Mouse (Mus musculus) liver, embryonic 14.5 days (tissue): ENCODE data around the gene Rpl36a. TPM values are rescaled to one million over a fixed set of nuclear protein-coding genes. Genes with fewer than 3 reads are reported as not detected.
A peak's percentile ranks its signal among the peaks of the same experiment; 100 is the strongest.

Experiments used
- ATAC-seq: fragments of 200-750 bp; cut with Nextera tagmentation; 2 replicates; pipeline ENCODE4 v1.8.0; 2017; ENCODE audit warnings: moderate number of reproducible peaks, mild to moderate bottlenecking, moderate library complexity; ENCODE audit not compliant: insufficient read depth
- DNase-seq, 3 experiments: peaks; one replicate each; pipeline ENCODE4 v3.0.0-alpha.2; 2012 to 2013; ENCODE audit warnings: low read depth in 3 of 3, low spot score in 3 of 3
- H3K27ac ChIP-seq: fragments of 300-500 bp; sonication (generic); 2 replicates; pipeline ENCODE4 v1.5.1; 2014; ENCODE audit warnings: moderate library complexity, mild to moderate bottlenecking, control low read depth, inconsistent platforms
- H3K27me3 ChIP-seq: fragments of 300-500 bp; sonication (generic); 2 replicates; pipeline ENCODE4 v1.6.1; 2014; ENCODE audit warnings: mild to moderate bottlenecking, low read length, moderate library complexity; ENCODE audit not compliant: control insufficient read depth, insufficient read depth
- H3K36me3 ChIP-seq: fragments of 300-500 bp; sonication (generic); replicated peaks from 2 replicates; pipeline ENCODE4 v1.6.1; 2014; ENCODE audit warnings: low read depth; ENCODE audit not compliant: control insufficient read depth, insufficient read depth
- H3K4me1 ChIP-seq, 2 experiments: fragments of 200-500 bp in 1 of 2; fragments of 300-500 bp in 1 of 2; sonication (generic) in 1 of 2; replicated peaks; 2 replicates each; pipeline ENCODE4 v1.6.1; 2012 to 2014; ENCODE audit warnings: antibody characterized with exemption in 1 of 2, inconsistent platforms in 1 of 2, low read length in 1 of 2; ENCODE audit not compliant: control insufficient read depth in 2 of 2, insufficient read depth in 2 of 2
- H3K4me2 ChIP-seq: fragments of 300-500 bp; sonication (generic); 2 replicates; pipeline ENCODE4 v1.6.1; 2014; ENCODE audit warnings: low read depth, mild to moderate bottlenecking, control low read depth, moderate library complexity
- H3K4me3 ChIP-seq, 2 experiments: fragments of 200-500 bp in 1 of 2; fragments of 300-500 bp in 1 of 2; sonication (generic) in 1 of 2; 2 replicates each; pipeline ENCODE4 v1.5.1; 2012 to 2014; ENCODE audit warnings: low read depth in 2 of 2, low read length in 2 of 2, mild to moderate bottlenecking in 2 of 2, control low read depth in 1 of 2, inconsistent platforms in 1 of 2, moderate library complexity in 1 of 2; ENCODE audit not compliant: insufficient read depth in 1 of 2
- H3K9ac ChIP-seq: fragments of 300-500 bp; sonication (generic); replicated peaks from 2 replicates; pipeline ENCODE4 v1.6.1; 2014; ENCODE audit warnings: mild to moderate bottlenecking, control low read depth, moderate library complexity
- H3K9me3 ChIP-seq: fragments of 300-500 bp; sonication (generic); 2 replicates; pipeline ENCODE4 v1.6.1; 2016; ENCODE audit warnings: low read length, mixed read lengths; ENCODE audit not compliant: control insufficient read depth
- CTCF ChIP-seq: IDR thresholded peaks from 2 replicates; pipeline ENCODE4 v1.5.1; 2016; ENCODE audit warnings: antibody characterized with exemption, low read depth, control low read depth
- EP300 ChIP-seq: IDR thresholded peaks from 2 replicates; pipeline ENCODE4 v1.6.1; 2016; ENCODE audit warnings: antibody characterized with exemption, low read depth
- WGBS: fragments of 180-500 bp; shearing (Covaris S2); extraction: QIAGEN DNeasy Blood & Tissue Kit; methylation state at CpG from one replicate; pipeline ENCODE4 v1.1.7; 2014; ENCODE audit not compliant: insufficient replicate concordance; 5-methylcytosine and 5-hydroxymethylcytosine counted together
- polyA plus RNA-seq, 2 experiments: library from polyadenylated mRNA; depleted of rRNA in 1 of 2; stranded (reverse) in 1 of 2; unstranded in 1 of 2; fragments of >200 nt; fragmentation: Nextera tagmentation in 1 of 2; extraction: Ambion mirVana in 1 of 2; gene quantifications; 2 replicates each; pipeline versions ENCODE4 v1.2.1 to v1.2.3; 2012 to 2014

The Rpl36a gene
- polyA plus RNA-seq, 2 experiments, result 436 to 1,190 TPM

DNA sequence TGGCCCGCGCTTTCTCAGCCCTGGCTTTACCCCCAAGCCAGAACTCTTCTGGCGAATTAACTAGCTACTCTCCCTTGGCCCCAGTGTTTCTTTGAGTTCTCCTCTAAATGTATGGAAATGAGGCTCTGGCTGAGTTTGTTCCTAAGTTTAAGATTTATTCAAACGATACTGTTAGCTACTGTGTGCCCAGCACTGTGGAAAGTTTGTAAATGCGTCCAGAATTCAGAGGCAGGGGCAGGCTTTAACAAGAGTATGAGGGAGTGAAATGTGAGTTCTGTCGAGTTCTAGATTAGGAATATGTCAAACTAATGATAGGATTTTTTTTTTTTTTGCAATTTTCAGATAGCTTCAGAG, 43.5 kb upstream of the Rpl36a start:
- H3K36me3 ChIP-seq, result no peaks in the 10 kb centered on the region
- 14% methylated on average over 6 of the region's 6 CpGs for WGBS
- H3K9me3 ChIP-seq, result no peaks in the 10 kb centered on the region
- peak overlapping the region; percentile 65 for H3K27ac ChIP-seq
- H3K4me1 ChIP-seq, result peaks cover 0 to 3% of the 10 kb centered on the region in 2 experiments; a peak in 3 of 4 replicates
- peak; percentile 25; the same call in 1 of the 2 replicates for ATAC-seq
- peak overlapping the region; percentile 74 for H3K4me2 ChIP-seq
- DNase-seq, result no peak
- peak overlapping the region; percentile 69 to 95 for H3K4me3 ChIP-seq
- H3K27me3 ChIP-seq, result no peaks in the 10 kb centered on the region
- TF ChIP-seq CTCF (no peak), EP300 (no peak)
- H3K9ac ChIP-seq, result peak overlapping the region; percentile 73

DNA sequence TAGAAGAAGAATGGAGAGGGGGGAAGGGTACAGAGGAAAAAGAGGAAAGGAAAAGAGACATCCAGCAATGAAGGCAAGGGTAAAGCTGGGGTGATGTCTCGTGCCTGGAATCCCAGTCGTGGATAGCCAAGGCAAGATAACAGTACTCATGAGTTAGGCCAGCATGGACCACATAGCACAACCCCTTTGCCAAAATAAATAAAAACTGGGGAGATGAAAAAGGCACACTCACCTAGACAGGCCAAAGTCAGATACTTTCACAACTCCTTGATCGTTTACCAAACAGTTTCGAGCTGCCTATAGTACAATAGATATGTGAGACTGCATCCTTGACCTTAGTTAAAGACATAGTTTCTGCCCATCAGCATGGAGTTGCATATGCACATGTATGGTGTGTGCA, 38.1 kb upstream of the Rpl36a start:
- no peak for ATAC-seq
- Histone ChIP-seq H3K27ac (no peak overlapping the region), H3K36me3 (no peaks in the 10 kb centered on the region), H3K9ac (no peak overlapping the region), H3K4me3 (no peak overlapping the region), H3K9me3 (no peaks in the 10 kb centered on the region), H3K4me2 (no peak overlapping the region), H3K4me1 (peaks cover 0 to 2% of the 10 kb centered on the region in 2 experiments; a peak in 3 of 4 replicates), H3K27me3 (no peaks in the 10 kb centered on the region)
- 69% methylated on average over 4 of the region's 4 CpGs for WGBS
- no peak for DNase-seq
- TF ChIP-seq EP300 (no peak), CTCF (no peak)

DNA sequence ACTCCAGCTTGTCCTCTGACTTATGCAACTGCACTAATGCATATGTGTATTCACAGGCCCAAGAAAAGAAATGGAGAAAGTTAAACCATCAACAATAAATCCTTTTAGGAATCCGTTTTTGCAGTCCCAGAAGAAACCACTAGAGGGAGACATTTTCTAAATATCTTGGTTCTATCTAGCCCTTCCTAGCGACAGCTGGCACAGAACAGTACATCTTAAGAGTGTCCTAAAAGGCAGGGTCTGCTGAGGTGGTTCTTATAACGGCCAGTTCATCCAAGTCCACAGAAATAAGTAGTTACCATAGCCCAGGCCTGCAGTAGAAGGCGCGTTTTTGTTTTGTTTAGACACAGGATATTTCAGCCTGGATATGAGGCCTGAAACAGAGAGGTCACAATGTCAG, 34.6 kb upstream of the Rpl36a start:
- TF ChIP-seq CTCF (peak; percentile 57), EP300 (no peak)
- Histone ChIP-seq H3K9me3 (no peaks in the 10 kb centered on the region), H3K36me3 (no peaks in the 10 kb centered on the region), H3K27ac (no peak overlapping the region), H3K27me3 (no peaks in the 10 kb centered on the region), H3K9ac (no peak overlapping the region), H3K4me2 (no peak overlapping the region), H3K4me1 (no peaks in the 10 kb centered on the region), H3K4me3 (no peak overlapping the region)
- ATAC-seq (0 out of 2 replicates have a peak, but pooled peaks have one; percentile 26), DNase-seq (peak in 1 of 3 experiments; percentile 31)
- 16% methylated on average over 5 of the region's 5 CpGs for WGBS

DNA sequence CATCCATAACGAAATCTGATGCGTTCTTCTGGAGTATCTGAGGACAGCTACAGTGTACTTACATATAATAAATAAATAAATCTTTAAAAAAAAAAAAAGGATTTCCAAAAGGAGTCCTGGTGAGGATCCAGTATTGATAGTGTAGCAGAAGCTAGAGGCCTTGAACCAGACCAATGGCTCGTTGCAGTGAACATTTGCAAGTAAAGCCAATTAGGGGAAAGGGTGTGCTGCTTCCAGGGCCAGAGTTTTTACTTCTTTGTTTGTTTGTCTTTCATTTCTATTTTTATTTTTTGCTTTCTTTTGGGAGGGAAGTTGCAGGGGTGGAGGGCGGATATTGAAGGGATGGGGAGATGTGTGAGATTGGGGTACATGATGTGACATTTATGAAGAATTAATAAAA, 32.1 kb upstream of the Rpl36a start:
- Histone ChIP-seq H3K27me3 (no peaks in the 10 kb centered on the region), H3K4me3 (no peak overlapping the region), H3K4me1 (no peaks in the 10 kb centered on the region), H3K27ac (no peak overlapping the region), H3K4me2 (no peak overlapping the region), H3K9me3 (no peaks in the 10 kb centered on the region), H3K9ac (no peak overlapping the region), H3K36me3 (no peaks in the 10 kb centered on the region)
- DNase-seq (no peak), ATAC-seq (no peak)
- no peak for TF ChIP-seq CTCF
- TF ChIP-seq EP300, result no peak
- WGBS, result 88% methylated on average over 4 of the region's 4 CpGs

DNA sequence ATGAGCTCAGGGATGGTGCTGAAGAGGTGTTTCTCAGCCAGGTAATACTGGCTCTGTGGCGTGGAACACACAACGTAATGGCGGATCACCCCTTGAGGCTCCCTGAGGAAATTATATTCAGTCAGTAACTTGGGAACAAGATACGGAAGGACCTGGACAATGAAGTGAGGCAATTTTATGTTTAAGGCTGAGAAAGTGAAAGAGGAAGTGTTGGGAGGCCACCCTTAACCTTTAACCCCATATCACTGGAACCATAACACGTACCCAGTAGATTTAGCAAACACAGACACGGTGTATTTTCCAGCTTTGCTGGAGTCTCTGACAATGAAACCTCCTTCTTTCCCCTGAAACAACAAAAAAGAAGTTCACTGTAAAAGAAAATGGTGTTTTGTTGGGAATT, 31.0 kb upstream of the Rpl36a start:
- no peak overlapping the region for H3K4me2 ChIP-seq
- TF ChIP-seq EP300 (no peak), CTCF (no peak)
- H3K4me1 ChIP-seq, result no peaks in the 10 kb centered on the region
- no peak overlapping the region for H3K4me3 ChIP-seq
- no peak for DNase-seq
- no peaks in the 10 kb centered on the region for H3K36me3 ChIP-seq
- WGBS, result 62% methylated on average over 6 of the region's 6 CpGs
- no peak overlapping the region for H3K27ac ChIP-seq
- no peaks in the 10 kb centered on the region for H3K9me3 ChIP-seq
- H3K27me3 ChIP-seq, result no peaks in the 10 kb centered on the region
- ATAC-seq, result no peak
- H3K9ac ChIP-seq, result no peak overlapping the region
